Comparison of ENCODE assay signal across 10 mouse cellular contexts in the genomic region with DNA sequence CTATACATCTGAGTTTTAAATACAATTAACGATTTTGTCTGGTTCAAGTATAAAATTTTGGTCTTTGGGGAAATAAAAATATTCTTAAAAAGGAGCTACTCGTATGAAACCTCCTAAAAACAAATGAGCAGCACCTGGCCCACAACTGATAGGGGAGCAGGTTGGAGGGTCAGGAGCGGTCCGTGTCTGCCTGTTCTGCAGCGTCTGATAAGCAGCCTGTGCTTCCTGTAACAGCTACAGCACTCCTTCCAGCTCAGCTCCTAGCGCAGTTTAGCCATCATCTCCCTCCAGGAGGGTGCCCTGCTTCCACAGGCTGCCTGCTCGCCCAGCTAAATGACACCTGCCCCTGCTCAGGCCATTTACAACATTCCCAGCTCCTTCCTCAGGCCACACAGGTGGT. TPM values are rescaled to one million over a fixed set of nuclear protein-coding genes. Genes with fewer than 3 reads are reported as not detected.
DNase-seq lines count a peak whose midpoint lies in the region; ATAC-seq and TF ChIP-seq lines count a peak whose summit lies in the region.
"Had no signal": no experiment of that assay in that cellular context is flagged by ENCODE, and none has a peak within 500 bp of the region (broad histone marks: within the 10 kb centered on the region; RNA-seq: fewer than 3 reads in every experiment).

No protein-coding gene starts in this region.

- H3K27me3 ChIP-seq in kidney, embryonic 14.5 days (ENCODE audit: control insufficient read depth, insufficient read depth, low read length), result no peaks in the 10 kb centered on the region
- no peaks in the 10 kb centered on the region for H3K27me3 ChIP-seq in kidney, adult 2 months (replicated peaks; ENCODE audit: control insufficient read depth, insufficient read depth, low read length)
- no peaks in the 10 kb centered on the region for H3K27me3 ChIP-seq in forebrain, postnatal 0 days (ENCODE audit: insufficient read depth, low read length)

- H3K4me2 ChIP-seq in kidney, embryonic 14.5 days (replicated peaks; ENCODE audit: low read depth, low read length), result no peak overlapping the region
- no peak overlapping the region for H3K4me2 ChIP-seq in forebrain, postnatal 0 days (ENCODE audit: low read depth)

- H3K9me3 ChIP-seq in kidney, embryonic 14.5 days (ENCODE audit: control insufficient read depth, low read length), result no peaks in the 10 kb centered on the region
- no peaks in the 10 kb centered on the region for H3K9me3 ChIP-seq in forebrain, postnatal 0 days (ENCODE audit: low read length)
- H3K9me3 ChIP-seq: hindbrain, embryonic 10.5 days had no signal

- no peak overlapping the region for H3K4me3 ChIP-seq in kidney, embryonic 14.5 days (ENCODE audit: low read length)
- no peak overlapping the region for H3K4me3 ChIP-seq in kidney, adult 2 months (ENCODE audit: insufficient read depth, low read depth, low read length)
- no peak overlapping the region for H3K4me3 ChIP-seq in forebrain, postnatal 0 days (ENCODE audit: low read depth, low read length)
- H3K4me3 ChIP-seq: hindbrain, embryonic 10.5 days had no signal

- WGBS in kidney, embryonic 14.5 days, result 38% methylated on average over 7 of the region's 7 CpGs
- 54% methylated on average over 7 of the region's 7 CpGs for WGBS in kidney, adult 2 months
- WGBS in forebrain, postnatal 0 days, result 67% methylated on average over 7 of the region's 7 CpGs

- peak; percentile 20 to 25 for DNase-seq in cerebellum, adult 18-20 months
- DNase-seq in cerebellum, adult 11 months, result no peak
- no peak for DNase-seq in kidney, adult 2 months
- peak; percentile 19 for DNase-seq in naive thymus-derived CD4-positive, alpha-beta T cell, adult 2 months (ENCODE audit: low read depth)
- DNase-seq in forebrain, postnatal 0 days, result no peak
- no peak for DNase-seq in layer of hippocampus, adult 9-11 months
- DNase-seq: left cerebral cortex, postnatal 4 days had no signal

- no peak overlapping the region for H3K27ac ChIP-seq in kidney, embryonic 14.5 days (ENCODE audit: low read depth, low read length)
- H3K27ac ChIP-seq in kidney, adult 2 months (ENCODE audit: insufficient read depth, low read depth, low read length), result no peak overlapping the region
- no peak overlapping the region for H3K27ac ChIP-seq in forebrain, postnatal 0 days (ENCODE audit: low read depth, low read length)

- TF ChIP-seq POLR2A in kidney, adult 2 months (IDR thresholded peaks at IDR 0.05; ENCODE audit: low read depth, low read length), result no peak

- H3K4me1 ChIP-seq in kidney, embryonic 14.5 days (ENCODE audit: control insufficient read depth, insufficient read depth, low read length), result 0 out of 2 replicates have a peak, but pooled peaks cover 11% of the 10 kb centered on the region
- peaks cover 15% of the 10 kb centered on the region; the same call in 1 of the 2 replicates for H3K4me1 ChIP-seq in kidney, adult 2 months (ENCODE audit: control insufficient read depth, insufficient read depth, low read length)
- H3K4me1 ChIP-seq in forebrain, postnatal 0 days (ENCODE audit: insufficient read depth), result no peaks in the 10 kb centered on the region

- peak; percentile 32; the same call in 1 of the 2 replicates for ATAC-seq in kidney, embryonic 14.5 days (ENCODE audit: low FRiP score, low TSS enrichment)
- ATAC-seq in granulocyte monocyte progenitor cell, adult 5-6 weeks (replicated peaks; ENCODE audit: poor library complexity, severe bottlenecking), result peak; percentile 50; the same call in 1 of the 2 replicates
- ATAC-seq in forebrain, postnatal 0 days, result no peak

- H3K9ac ChIP-seq in kidney, embryonic 14.5 days (ENCODE audit: low read depth, low read length), result no peak overlapping the region
- H3K9ac ChIP-seq in forebrain, postnatal 0 days, result no peak overlapping the region

- H3K36me3 ChIP-seq in kidney, embryonic 14.5 days (ENCODE audit: control insufficient read depth, insufficient read depth, low read length), result peaks cover 3% of the 10 kb centered on the region; the same call in 1 of the 2 replicates
- H3K36me3 ChIP-seq in kidney, adult 2 months (ENCODE audit: control insufficient read depth, insufficient read depth, low read length), result no peaks in the 10 kb centered on the region; the same call in 1 of the 2 replicates
- no peaks in the 10 kb centered on the region for H3K36me3 ChIP-seq in forebrain, postnatal 0 days (ENCODE audit: insufficient read depth)

- TF ChIP-seq CTCF in kidney, adult 2 months (conservative IDR thresholded peaks at IDR 0.05; ENCODE audit: insufficient read depth, insufficient read length, low read depth, low read length), result no peak
- no peak for TF ChIP-seq CTCF in forebrain, postnatal 0 days (IDR thresholded peaks at IDR 0.05; ENCODE audit: low read depth)

RNA-seq across cellular contexts. Expression of a gene that starts 13.8 kb away (rescaled TPM):
- 78.0 and 95.8 TPM in 2 replicates for polyA plus RNA-seq in kidney, embryonic 14.5 days (2014; fragmentation: Nextera tagmentation; extraction: Ambion mirVana)
- polyA plus RNA-seq in kidney, adult 2 months (2012; rRNA removed), result 8.2 and 11.9 TPM in 2 replicates
- total RNA-seq in granulocyte monocyte progenitor cell, adult 5-6 weeks (2014; fragmentation: Nextera tagmentation), result 90.1 and 111 TPM in 2 replicates
- total RNA-seq in granulocyte monocyte progenitor cell, adult 5-6 weeks (2017), result 221 and 228 TPM in 2 replicates
- 74.1 and 82.8 TPM in 2 replicates for total RNA-seq in forebrain, postnatal 0 days (2014; rRNA removed)
- 102 and 125 TPM in 2 replicates for polyA plus RNA-seq in forebrain, postnatal 0 days (2015; fragmentation: Nextera tagmentation; extraction: Ambion mirVana)

Comparison
In these comparisons a context has a peak if more than half of its experiments do, and no peak if none do; other contexts are left out.
1. DNase-seq: peak in cerebellum, adult 18-20 months (2 of 2) and naive thymus-derived CD4-positive, alpha-beta T cell, adult 2 months (single experiment); none in cerebellum, adult 11 months (single experiment), kidney, adult 2 months (single experiment), forebrain, postnatal 0 days (single experiment) and layer of hippocampus, adult 9-11 months (single experiment).